Mouse (Mus musculus) NIH3T3 (cell line): ENCODE measurements at regions not wholly inside any gene's neighbourhood (a gene's known extent, or its start where the extent isn't known, plus 50 kb on each side); places are given as distances from the start of the nearest gene placed in this dataset.

Experiments used
- DNase-seq: peaks from one replicate; pipeline ENCODE4 v3.0.0-alpha.2; 2012; ENCODE audit warnings: low read depth

DNA sequence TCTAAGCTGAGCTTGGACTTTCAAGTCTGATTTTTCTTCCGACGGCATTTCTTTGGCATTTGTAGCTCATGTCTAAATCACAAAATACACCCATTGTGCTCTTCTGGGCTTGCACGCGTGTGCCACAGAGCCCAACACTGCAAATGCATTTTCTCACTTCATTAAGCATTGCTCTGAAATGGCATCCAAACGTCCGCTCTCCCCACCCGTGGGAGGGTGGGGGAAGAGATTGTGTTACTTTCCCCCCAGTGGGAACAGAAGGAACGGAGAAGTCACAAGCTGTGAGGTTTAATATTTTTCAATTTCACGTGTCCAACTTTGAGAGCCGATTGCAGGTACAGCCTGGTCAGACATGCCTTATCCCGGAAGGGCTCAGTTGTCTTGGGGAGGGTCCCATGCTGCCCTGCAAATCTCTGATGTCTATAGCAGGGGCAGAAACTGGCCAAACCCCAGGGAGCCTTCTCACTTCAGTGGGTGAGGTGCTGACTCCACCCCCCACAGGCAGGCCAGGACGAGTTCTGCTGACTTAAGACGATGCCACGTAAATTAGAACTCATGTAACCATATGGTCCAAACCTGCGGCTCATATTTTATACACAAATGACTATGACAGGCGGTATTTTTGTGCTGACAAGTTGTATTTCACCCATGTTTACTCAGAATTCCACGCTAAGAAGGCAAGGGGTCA is 371.5 kb upstream of the Nfe2l3 start:
- peak; percentile 26 for DNase-seq

DNA sequence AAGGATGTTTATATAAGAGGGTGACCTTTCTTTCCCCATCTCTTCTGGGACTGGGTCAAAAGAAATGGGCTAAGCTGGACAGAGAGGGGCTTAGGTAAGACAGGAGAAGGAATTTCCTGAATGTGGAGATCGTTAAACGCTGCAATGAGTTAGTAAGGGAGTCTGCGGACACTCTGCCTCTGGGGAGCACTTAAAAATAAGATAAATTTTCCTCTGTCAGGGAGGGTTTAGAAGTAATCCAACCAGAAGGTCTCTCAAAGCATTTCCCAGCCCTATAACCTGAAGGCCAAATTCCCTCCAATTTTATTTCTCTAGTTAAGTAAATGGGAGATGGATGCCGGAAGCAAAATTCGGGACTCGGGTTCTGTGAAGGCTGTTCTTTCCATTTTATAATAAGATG is 367.3 kb upstream of the Nfe2l3 start:
- DNase-seq: no peak

DNA sequence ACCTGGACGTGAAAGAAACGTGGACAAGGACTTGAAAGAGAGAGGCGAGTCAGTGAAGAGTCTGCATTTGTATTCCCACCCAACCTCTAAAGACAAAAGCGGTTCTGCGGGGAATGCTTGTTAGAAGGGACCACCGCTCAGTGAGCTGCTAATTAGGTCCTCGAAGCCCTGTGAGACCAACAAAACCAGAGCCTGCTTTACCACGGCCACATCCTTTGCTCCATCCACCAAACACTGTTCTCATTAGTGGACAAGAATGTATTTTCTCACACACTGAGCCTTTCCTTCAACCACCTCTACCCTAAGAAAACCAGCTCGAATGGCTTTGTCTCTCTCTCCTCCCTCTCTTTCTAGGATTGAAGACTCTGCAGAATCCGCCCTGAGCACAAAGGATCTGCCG is 365.1 kb upstream of the Nfe2l3 start:
- no peak for DNase-seq

DNA sequence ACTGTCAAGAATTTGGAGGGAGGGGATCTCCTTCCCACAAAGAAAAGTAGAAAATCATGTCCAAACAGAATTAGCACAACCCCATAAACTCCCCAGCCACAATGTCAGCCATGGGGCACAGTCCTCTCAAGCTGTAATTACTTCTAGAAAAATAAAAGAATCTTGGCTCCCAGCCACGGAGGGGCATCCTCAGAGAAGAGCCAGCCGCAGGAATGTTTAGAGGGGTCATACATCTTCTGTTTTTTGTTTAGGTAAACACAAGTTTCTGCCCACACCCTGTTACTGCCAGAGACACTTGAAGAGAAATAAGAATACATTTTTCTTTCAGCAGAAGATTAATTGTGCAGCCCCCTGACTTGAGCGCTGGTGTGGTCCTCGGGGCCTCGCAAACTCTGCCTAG is 362.5 kb upstream of the Nfe2l3 start:
- DNase-seq: no peak

DNA sequence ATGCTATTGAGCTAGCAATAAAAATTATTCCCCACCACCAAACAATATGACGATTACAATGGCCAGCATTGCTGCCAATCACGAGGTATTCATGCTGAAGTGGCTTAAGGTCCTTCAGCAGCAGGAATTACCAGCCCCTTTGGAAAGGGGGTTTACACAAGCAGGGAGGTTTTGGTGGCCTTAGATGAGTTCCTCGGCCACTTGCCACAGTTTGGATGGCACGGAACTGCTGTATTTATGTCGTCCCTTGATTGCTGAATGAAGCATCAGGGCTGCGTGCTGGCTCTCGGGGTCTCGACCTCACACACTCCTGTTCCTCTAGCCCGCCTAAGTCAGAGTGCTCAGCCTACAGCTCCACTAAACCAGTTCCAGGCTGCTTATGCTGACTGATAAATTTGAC is 361.2 kb upstream of the Nfe2l3 start:
- no peak for DNase-seq

DNA sequence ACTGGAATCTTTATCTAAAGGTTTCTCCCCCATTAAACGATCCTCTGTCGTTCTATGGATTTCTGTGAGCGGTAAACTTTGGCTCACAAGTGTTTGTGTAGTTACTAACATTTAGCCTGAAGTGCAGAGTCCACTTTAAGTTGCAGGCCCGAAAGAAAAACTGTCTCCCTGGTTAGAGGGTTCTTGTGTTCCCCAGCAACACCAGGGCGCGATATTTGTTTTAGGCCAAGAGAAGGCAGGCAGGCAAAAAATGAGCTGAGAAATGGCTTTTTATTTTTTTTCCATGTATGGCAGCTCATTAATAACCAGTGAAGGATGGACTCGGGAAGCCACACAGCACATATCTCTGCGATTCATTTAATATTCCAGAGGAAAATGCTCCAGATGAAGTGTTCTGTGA is 357.4 kb upstream of the Nfe2l3 start:
- DNase-seq: no peak

DNA sequence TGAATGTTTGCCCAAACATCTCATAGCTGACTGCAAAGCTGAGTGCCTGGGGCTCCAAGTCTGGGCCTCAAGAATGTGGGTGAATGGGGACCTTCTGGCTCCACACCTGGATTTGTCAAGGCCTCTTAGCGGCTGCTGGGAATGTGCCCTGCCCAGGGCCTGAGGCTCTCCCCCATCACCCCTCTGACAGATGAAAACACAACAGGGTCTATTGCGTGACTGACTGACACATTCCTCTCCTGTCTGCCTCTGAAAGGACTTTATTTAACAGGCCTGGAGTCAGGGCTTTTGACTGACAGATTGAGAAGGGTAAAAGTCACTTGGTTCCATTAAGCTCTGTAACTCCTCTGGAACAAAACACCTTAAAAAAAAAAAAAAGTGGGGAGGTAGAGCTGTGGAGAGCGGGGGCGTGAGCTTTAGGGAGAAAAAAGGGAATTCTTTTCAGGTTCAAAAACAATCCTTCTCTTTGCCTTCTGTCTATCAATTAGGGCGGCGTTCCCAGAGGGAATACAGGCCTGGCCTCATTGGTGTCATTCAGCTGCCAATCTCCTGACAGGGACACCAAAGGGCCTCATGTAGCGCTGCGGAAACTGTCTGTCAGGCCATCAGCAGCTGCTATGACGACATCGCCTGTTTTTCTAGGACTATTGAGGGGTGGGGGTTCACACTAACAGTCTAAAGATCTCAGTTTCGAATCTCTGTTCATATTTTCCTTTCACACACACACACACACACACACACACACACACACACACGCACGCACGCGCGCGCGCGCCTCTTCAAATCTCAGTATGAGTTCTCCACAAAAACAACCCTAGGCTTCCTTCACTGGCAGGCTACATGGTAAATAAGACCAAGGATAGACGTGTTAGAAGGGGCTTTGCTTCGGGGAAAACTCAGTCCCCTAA is 355.4 kb upstream of the Nfe2l3 start:
- DNase-seq: peak; percentile 88

DNA sequence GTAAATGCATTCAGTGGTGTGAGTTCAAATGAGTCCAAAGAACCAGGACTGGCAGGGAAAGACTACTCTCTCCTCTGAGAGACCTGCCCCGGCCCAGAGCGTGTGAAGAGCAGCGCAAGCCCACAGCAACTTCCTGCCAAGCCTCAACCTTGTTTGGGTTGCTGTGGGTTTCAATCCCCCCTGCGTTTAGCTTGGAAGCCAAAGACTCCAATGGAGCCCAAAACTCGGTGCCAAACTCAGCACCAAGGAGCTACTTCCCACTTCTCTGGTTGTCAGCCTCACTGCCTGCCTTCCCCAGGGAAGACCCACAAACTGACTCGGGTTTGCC is 354.7 kb upstream of the Nfe2l3 start:
- DNase-seq: peak; percentile 39

DNA sequence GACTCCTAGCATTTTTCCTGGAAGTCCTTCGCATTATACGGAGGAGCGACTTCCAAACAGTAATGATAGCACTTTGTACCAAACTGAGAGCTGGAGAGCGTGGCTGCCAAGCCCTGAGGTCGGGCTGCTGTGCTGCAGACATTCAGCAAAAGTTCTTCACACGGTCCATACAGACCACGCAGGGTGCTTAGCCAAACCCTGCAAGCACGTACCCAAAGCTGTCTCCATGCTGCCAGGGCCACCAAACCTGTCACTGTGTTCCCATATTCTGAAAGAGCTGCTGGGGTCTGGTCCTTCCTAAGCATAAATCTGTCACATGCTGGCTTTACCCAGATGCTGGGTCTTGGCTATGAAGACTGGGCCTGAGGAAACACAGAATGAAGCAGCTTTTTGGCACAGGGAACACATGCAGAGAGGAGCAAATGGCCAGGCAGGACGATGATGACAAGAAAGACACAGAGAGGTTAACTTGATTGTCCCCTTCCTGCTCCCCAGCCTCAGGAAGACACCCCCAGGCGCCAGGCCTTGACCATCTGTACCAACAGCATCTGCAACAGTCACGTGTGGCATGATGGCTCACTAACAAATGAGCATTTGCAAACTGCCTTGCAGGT is 354.0 kb upstream of the Nfe2l3 start:
- no peak for DNase-seq

DNA sequence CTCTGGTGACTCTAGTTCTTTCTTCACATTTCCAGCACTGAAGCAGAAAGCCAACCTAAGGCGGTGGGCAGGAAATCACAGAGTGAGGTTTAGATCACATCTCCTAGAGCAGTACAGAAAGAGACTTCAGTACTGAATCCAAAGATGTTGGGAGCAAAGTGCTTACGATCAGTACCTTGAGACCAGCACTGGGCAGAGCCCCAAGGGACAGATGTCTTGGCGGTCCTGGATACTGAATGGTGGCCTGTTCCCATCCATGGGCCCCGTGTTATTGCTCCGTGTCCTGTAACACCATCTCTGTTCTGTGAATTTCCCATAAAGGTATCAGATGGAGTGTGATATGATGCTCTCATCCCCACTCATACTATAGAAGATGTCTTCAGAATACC is 353.5 kb upstream of the Nfe2l3 start:
- no peak for DNase-seq

DNA sequence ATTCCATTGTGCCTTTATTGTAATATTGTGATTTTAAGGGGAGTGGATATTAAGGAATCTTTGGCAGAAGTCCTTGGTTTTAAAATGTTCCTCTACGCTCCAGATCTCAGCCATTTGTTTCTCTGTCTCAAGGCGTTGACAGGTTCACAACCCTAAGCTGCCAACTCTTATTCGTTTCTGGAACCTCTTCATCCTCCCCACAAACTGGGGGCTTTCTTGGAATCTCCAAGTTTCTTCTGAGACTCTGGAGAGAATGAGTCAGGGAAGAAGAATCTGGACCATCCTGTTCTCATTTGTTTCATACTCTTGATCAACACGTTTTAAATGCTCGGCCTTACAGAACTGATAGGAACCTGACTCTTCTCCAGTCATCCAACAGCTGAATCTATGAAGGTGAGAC is 351.4 kb upstream of the Nfe2l3 start:
- DNase-seq: peak; percentile 93

DNA sequence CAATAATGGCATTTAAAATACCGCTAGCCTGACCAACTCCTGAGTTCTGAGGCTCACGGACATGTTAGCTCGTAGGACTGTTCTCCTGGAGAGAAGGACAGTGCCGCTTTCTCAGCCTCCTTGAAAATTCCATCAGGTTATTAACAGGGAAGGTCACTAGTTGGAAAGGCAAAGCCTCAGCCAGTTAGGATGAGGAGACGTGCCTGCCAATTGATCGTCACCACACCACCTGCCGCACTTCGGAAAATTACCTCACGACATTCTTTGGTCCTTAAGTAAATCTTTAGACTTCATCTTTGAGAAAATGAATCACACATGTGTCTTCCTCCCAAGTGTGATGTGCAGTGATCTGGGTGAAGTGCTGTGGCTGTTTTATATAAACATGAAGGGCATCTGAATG is 347.8 kb upstream of the Nfe2l3 start:
- no peak for DNase-seq

DNA sequence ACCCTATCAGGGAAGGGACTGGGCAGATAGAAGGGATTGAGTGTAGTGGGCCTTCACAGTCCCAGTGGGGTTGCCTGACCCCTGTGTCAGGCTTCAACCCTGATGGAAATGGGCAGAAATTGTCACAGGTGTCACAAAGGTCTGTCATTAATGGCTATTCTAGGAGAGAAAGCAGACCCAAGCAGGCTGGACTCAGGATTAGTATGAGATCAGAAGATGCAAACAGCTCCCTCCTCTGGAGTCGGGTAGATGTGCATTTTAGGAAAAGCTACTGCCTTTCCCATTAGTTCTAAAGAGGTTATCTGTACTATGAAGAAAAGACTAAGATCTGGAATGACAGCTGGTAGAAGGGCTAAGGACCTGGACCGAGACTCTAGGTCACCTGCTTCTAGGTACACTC is 346.9 kb upstream of the Nfe2l3 start:
- DNase-seq: peak; percentile 44

DNA sequence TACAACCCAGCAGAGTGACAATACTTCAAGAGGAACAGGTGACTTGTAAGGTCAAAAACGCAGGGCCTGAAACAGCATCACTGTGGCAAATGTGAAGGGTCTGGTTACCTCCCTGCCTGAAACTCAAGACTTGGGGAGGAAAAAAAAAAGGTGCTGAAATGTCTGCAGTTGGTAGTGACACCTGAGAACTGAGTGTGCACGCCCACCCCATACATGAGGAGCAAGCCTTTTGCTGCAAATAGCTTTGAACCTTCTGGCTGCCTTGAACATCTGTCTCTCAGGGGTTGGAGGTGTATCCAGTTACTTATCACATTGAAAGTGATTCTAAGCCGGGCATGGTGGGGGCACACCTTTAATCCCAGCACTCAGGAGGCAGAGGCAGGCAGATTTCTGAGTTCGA is 346.1 kb upstream of the Nfe2l3 start:
- DNase-seq: no peak

DNA sequence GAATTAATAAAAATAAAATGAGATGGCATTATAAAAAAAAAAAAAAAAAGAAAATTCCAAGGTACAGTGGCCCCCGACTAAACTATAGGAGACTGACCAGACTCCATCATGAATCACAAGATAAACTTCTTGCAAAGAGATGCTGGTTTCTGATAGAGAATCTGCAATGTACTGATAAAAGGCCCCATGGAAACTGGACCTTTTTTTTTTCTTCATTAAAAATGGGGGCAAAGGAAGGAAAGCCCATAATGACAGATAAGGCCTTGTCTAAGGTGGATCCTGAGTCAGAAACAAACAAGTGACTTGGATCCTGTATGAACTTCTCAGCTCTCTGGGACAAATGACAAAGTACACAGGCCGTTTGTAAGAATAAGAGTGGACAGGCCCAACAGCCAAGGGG is 344.7 kb upstream of the Nfe2l3 start:
- DNase-seq: no peak

DNA sequence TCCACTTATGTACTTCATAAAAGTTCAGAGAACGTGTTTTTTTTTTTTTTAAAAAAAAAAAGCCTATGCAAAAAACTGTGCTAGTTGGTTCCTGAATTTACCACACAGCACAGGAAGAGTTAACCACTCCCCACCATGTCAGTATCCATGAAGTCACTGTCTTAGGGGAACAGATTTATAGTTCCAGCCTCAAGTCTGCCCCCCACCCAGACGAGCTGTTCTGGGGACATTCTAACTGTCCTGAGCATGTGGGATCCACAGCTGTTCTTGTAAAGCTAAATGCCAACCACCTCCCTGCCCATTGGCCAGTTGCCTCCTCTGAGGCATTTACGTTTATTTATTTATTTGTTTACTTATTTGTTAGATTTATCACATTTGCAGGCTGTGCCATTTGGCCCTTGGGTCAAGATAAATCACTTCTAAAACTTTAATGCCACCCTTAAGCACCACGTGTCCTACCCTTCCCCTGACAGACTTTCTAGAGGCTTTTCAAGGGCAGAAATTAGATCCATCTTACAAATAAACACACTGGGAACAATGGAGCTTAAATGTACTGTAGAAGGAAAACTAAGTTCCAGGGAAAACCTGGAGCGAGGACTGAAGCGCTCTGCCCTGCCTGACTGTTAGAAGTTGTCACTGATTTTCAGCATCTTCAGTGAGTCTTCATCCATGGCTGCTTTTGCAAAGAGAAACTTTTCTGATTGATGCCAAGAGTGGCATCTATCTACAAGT is 343.7 kb upstream of the Nfe2l3 start:
- no peak for DNase-seq

DNA sequence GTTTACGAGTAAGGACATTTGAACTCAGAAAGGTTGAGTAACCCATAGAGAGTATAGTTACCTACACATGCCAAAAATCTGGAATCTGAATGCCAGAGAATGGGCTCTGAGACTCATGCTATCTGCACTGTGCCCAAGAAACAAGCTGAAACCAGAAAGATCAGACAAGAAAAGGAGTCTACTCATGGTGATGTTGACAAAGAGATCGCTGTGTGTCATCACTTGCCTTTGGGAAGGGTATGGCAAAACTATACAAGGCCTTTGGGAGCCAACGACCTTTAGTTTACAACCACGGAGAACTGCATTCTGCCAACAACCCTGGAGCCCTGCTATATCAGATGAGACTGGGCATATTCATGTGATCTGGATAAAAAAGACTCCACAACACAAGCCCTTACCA is 339.3 kb upstream of the Nfe2l3 start:
- DNase-seq: no peak

DNA sequence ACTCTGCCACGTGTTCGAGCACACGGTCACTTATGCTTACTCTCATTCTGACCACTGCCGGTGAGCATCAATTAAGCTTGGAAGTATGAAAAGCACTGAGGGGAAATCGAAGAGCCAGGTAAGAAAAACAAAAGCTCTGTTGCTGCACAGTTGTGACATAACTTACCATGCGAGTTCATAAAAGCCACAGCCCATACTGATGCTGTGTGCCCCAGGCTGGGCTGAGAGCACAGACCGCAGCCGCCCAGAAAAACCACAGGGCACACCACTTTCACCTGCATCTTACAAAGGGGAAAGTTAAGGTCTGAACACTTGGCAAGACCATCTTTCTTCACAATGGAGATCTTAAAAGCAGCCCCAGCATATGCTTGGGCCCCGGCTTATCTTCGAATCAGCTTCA is 338.2 kb upstream of the Nfe2l3 start:
- no peak for DNase-seq

DNA sequence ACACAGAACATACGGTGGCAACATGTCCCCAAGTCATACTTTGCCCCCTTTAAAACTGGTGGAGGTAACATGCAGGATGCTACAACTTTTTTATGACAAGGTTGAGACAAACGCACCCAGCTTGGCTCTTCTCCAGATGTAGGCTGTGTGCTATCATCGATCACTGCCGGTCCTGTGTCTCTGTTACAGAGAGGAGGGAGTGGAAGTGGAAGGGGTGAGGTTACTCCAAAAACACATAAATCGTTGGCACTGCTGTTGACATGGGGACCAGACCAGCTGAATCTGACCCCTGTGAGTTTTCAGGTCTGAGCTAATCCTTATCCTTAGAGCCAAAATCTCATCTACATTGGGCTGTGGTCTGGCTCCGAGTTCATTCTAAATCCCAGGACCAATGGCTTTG is 335.0 kb upstream of the Nfe2l3 start:
- no peak for DNase-seq

DNA sequence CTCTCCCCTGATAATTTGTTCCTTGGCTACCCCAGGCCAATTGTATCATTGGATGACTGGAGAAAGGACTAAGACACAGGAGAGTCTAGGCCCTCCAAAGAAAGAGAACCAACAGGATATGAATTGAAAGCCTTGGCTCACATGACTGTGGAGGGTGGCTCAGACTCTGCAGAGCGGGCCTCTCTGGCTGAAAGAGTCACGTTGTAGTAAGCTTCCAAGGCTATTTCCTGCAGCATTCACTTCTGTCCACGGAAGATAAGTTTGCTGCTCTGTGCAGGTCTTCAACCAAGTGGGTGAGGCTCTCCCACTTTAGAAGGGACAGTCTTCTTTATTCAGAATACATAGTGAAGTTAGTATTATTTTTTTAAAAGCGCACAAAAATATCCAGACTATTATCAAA is 332.1 kb upstream of the Nfe2l3 start:
- DNase-seq: no peak

DNA sequence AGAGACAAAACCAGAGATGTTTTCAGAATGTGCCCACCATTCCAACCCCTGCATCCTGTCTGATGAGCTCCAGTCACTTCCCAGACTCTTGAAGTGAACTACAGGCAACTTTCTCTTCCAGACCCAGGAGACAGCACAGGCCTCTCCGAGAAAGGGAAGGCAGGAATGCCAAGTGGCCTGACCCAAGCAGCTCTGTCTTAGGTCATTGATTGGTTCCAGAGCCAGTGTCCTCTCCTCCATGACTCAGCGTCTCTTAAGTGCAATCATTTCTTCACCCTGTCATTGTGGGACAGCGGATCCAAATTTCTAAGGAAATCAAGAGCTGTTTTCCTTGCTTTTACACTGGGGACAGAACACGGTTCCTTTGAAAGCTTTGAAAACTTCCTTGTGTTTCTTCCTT is 329.2 kb upstream of the Nfe2l3 start:
- peak; percentile 58 for DNase-seq

DNA sequence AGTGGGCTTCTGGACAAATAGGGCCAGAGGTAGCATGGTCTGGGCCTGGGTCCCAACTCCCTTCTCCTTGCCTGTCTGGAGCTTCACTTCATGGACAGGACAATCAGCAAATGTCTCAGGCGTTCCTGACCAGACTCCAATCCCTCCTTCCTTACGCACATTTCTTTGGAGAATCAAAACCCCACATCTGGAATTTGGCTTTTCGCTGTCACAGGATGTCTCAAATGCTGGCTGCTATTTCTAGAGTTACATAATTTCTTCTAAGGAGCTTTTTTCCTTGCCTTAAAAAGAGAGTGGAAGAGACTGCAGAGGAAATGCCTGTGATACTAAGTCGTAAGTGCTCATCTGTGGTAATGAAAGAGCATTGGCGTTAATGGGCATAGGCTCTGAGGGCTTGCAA is 328.1 kb upstream of the Nfe2l3 start:
- DNase-seq: peak; percentile 39
